Mouse (Mus musculus): ENCODE measurements around the gene Plekhg2. TPM values are rescaled to one million over a fixed set of nuclear protein-coding genes. Genes with fewer than 3 reads are reported as not detected.
A peak's percentile ranks its signal among the peaks of the same experiment; 100 is the strongest.

Plekhg2 gene
- polyA plus RNA-seq, 1 experiment from 2014 or later: 48.0 TPM

DNA sequence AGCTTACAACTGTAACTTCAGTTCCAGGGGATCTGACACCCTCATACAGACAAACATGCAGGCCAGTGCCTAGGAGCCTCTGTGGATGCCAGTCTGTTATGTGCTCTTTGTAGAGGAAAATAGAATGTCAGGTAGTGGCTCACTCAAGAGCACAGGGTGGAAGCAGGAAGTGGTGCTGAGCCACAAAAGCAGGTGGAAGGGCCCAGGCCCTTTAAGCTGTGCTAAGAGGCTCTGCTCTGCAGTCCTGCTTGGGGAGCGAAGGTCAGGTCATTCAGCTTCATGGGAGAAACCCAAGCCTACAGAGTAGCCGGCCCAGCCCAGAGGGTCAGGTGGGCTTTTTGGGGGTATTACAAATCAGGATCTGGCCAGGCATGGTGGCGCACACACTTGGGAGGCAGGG is 17.2 kb downstream of the Plekhg2 start:
- WGBS: 90% methylated on average over 3 of the region's 3 CpGs
- ATAC-seq (ENCODE audit: low FRiP score) (no peak), DNase-seq (ENCODE audit: low spot score) (no peak)
- no peak overlapping the region for H3K4me3 ChIP-seq (ENCODE audit: low read depth, low read length)
- H3K9me3 ChIP-seq (ENCODE audit: control insufficient read depth, low read length): no peaks in the 10 kb centered on the region
- peaks cover 14% of the 10 kb centered on the region for H3K36me3 ChIP-seq (ENCODE audit: control insufficient read depth, insufficient read depth, low read length)
- H3K27me3 ChIP-seq (ENCODE audit: control insufficient read depth, insufficient read depth, low read length): no peaks in the 10 kb centered on the region
- no peak overlapping the region for H3K27ac ChIP-seq (ENCODE audit: low read depth, low read length)
- H3K9ac ChIP-seq (ENCODE audit: low read depth, low read length): no peak overlapping the region
- H3K4me2 ChIP-seq (replicated peaks; ENCODE audit: low read depth, low read length): no peak overlapping the region
- H3K4me1 ChIP-seq (replicated peaks; ENCODE audit: control insufficient read depth, insufficient read depth, low read length): 0 out of 2 replicates have a peak, but pooled peaks cover 5% of the 10 kb centered on the region

DNA sequence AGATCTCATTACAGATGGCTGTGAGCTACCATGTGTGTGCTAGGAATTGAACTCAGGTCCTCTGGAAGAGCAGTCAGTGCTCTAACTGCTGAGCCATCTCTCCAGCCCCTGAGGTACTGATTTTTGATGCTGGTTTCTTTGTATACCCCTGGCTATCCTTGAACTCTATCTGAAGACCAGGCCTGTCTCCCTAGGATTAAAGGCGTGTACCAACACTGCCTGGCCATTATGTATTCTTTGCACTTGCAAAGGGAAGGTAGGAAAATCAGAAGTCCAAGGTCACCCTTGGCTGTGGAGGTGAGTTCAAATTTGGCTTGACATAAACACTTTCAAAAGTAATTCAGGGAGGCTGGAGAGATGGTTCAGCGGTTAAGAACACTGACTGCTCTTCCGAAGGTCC is 17.8 kb downstream of the Plekhg2 start:
- 94% methylated on average over 3 of the region's 3 CpGs for WGBS

DNA sequence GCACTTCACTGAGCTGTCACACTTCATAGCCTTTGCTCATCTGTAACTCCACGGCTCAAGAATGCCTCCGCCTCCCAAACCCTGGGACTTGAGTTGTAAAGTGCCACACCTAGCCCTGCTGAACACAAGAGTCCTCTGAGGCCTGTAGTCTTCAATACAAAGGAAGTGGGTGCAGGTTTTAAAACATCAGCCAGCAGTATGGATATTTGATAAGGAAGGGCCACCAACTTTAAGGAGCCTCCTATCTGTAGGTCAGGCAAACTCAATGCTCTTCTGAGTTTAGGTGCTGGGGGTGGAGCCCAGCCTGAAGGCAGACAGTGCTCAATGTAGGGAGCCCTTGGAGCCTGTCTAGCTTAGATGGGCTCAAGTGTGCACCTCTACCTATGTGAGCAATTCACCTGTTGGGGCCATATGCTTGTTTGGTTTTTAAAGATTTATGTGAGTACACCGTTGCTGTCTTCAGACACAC is 18.3 kb downstream of the Plekhg2 start:
- peaks cover 5% of the 10 kb centered on the region; the same call in 1 of the 2 replicates for H3K4me1 ChIP-seq (replicated peaks; ENCODE audit: control insufficient read depth, insufficient read depth, low read length)

More for the DNA sequence above, 17.8 kb downstream of the Plekhg2 start:
- DNase-seq (ENCODE audit: low spot score) (no peak), ATAC-seq (ENCODE audit: low FRiP score) (no peak)
- Histone ChIP-seq H3K9me3 (ENCODE audit: control insufficient read depth, low read length) (no peaks in the 10 kb centered on the region), H3K9ac (ENCODE audit: low read depth, low read length) (no peak overlapping the region), H3K27ac (ENCODE audit: low read depth, low read length) (no peak overlapping the region), H3K4me2 (replicated peaks; ENCODE audit: low read depth, low read length) (no peak overlapping the region), H3K36me3 (ENCODE audit: control insufficient read depth, insufficient read depth, low read length) (peaks cover 12% of the 10 kb centered on the region), H3K27me3 (ENCODE audit: control insufficient read depth, insufficient read depth, low read length) (no peaks in the 10 kb centered on the region), H3K4me1 (replicated peaks; ENCODE audit: control insufficient read depth, insufficient read depth, low read length) (peaks cover 5% of the 10 kb centered on the region; the same call in 1 of the 2 replicates), H3K4me3 (ENCODE audit: low read depth, low read length) (no peak overlapping the region)

DNA sequence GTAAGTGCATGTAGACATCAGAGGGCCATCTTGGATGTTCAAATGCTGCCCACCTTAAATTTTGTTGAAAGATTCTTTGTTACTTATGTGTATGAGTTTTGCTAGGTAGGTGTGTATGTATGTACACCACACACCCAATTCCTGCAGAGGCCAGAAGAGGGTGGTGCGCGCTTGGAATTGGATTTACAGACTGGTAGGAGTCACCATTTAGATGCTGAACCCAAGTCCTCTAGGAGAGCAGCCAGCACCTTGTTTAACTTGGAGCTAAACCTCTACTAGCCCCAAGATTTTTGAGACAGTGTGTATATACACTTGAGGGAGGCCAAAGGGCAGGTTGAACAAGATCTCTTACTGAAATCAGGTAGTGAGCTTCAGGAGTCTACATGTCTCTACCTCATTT is 19.1 kb downstream of the Plekhg2 start:
- Histone ChIP-seq H3K4me1 (replicated peaks; ENCODE audit: control insufficient read depth, insufficient read depth, low read length) (peaks cover 5% of the 10 kb centered on the region; the same call in 1 of the 2 replicates), H3K4me3 (ENCODE audit: low read depth, low read length) (no peak overlapping the region), H3K9ac (ENCODE audit: low read depth, low read length) (no peak overlapping the region), H3K4me2 (replicated peaks; ENCODE audit: low read depth, low read length) (no peak overlapping the region), H3K36me3 (ENCODE audit: control insufficient read depth, insufficient read depth, low read length) (peaks cover 12% of the 10 kb centered on the region), H3K9me3 (ENCODE audit: control insufficient read depth, low read length) (no peaks in the 10 kb centered on the region), H3K27ac (ENCODE audit: low read depth, low read length) (no peak overlapping the region), H3K27me3 (ENCODE audit: control insufficient read depth, insufficient read depth, low read length) (no peaks in the 10 kb centered on the region)
- no peak for ATAC-seq (ENCODE audit: low FRiP score)
- no peak for DNase-seq (ENCODE audit: low spot score)
- 94% methylated on average over 2 of the region's 2 CpGs for WGBS

More for the DNA sequence above, 18.3 kb downstream of the Plekhg2 start:
- DNase-seq (ENCODE audit: low spot score) (no peak), ATAC-seq (ENCODE audit: low FRiP score) (no peak)
- no peaks in the 10 kb centered on the region for H3K27me3 ChIP-seq (ENCODE audit: control insufficient read depth, insufficient read depth, low read length)
- 93% methylated on average over 3 of the region's 3 CpGs for WGBS
- no peaks in the 10 kb centered on the region for H3K9me3 ChIP-seq (ENCODE audit: control insufficient read depth, low read length)
- no peak overlapping the region for H3K27ac ChIP-seq (ENCODE audit: low read depth, low read length)
- no peak overlapping the region for H3K4me3 ChIP-seq (ENCODE audit: low read depth, low read length)
- H3K36me3 ChIP-seq (ENCODE audit: control insufficient read depth, insufficient read depth, low read length): peaks cover 12% of the 10 kb centered on the region
- H3K4me2 ChIP-seq (replicated peaks; ENCODE audit: low read depth, low read length): no peak overlapping the region
- no peak overlapping the region for H3K9ac ChIP-seq (ENCODE audit: low read depth, low read length)

DNA sequence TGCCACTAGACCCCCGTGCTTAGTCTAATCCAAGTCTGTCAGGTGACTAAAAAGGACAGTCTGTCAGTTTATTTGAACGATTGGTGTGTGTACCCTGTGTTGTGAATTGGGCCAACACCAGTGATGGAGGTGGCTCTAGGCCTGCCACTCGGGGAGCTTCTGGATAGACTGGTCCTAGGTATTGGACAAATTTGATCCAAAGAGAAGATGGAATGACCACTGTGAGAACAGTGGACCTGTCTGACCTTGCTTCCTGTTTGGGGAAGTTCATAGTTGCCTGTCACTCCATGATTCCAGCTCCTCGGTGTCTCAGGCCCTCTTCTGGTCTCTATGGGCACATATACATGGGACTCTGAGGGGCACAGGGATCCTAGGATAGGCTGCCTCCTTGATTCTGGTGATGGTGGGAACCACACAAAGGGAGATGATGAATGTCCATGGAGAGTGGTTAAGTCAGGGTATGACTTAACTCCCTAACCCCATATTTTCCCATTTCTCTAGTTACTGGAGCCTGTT is 20.7 kb downstream of the Plekhg2 start:
- Histone ChIP-seq H3K4me1 (replicated peaks; ENCODE audit: control insufficient read depth, insufficient read depth, low read length) (peaks cover 3% of the 10 kb centered on the region; the same call in 1 of the 2 replicates), H3K27ac (ENCODE audit: low read depth, low read length) (no peak overlapping the region), H3K27me3 (ENCODE audit: control insufficient read depth, insufficient read depth, low read length) (no peaks in the 10 kb centered on the region), H3K4me3 (ENCODE audit: low read depth, low read length) (peak overlapping the region; percentile 64), H3K9me3 (ENCODE audit: control insufficient read depth, low read length) (no peaks in the 10 kb centered on the region), H3K4me2 (replicated peaks; ENCODE audit: low read depth, low read length) (peak overlapping the region; percentile 91), H3K36me3 (ENCODE audit: control insufficient read depth, insufficient read depth, low read length) (peaks cover 12% of the 10 kb centered on the region), H3K9ac (ENCODE audit: low read depth, low read length) (peak overlapping the region; percentile 95)
- DNase-seq (ENCODE audit: low spot score): no peak
- ATAC-seq (ENCODE audit: low FRiP score): no peak
- WGBS: 50% methylated on average over 4 of the region's 4 CpGs

DNA sequence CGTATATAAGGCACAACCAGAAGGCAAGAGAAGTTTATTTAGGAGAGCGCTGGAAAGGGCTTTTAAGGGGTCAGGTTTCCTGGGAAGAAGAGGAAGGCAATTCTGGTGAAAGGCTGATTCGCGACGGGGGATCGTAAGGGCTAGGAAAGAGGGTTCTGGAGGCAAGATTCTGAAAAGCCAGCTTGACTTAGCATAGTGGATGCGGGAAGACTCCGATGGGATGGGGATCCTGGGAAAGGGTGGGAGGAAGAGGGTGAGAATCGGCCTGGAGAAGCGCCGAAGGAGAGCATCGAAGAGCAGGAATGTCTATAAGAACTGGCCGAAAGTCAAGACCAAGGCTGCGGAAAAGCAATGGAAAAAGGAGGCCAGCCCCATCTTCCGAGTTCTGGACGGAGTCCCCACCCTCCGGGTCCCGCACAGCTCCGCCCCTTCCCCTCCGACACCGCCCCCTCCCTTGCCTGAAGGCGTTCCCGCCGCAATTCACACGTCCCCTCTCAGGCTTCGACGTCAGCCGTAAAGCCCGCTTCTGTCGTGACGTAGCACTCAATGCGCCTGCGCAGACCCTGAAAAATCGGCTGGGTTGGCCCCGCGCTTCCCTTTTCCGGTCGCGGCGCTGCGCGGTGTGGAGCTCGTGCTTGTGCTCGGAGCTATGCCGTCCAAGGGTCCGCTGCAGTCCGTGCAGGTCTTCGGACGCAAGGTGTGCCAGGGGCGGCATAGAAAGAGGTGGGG is 22.1 kb downstream of the Plekhg2 start, which contains the start of gene Rps16:
TSS of gene Rps16 (plus strand) at position 498 of the 729 bp plus-strand sequence.
- no peaks in the 10 kb centered on the region for H3K9me3 ChIP-seq (ENCODE audit: control insufficient read depth, low read length)
- DNase-seq (ENCODE audit: low spot score): peak; percentile 99
- peak within 1 kb of the TSS; percentile 64 for H3K4me3 ChIP-seq (ENCODE audit: low read depth, low read length)
- under 1% methylated on average over 44 of the region's 50 CpGs for WGBS
- peak within 1 kb of the TSS; percentile 91 for H3K4me2 ChIP-seq (replicated peaks; ENCODE audit: low read depth, low read length)
- peak within 1 kb of the TSS; percentile 95 for H3K9ac ChIP-seq (ENCODE audit: low read depth, low read length)
- H3K27me3 ChIP-seq (ENCODE audit: control insufficient read depth, insufficient read depth, low read length): no peaks in the 10 kb centered on the region
- ATAC-seq (ENCODE audit: low FRiP score): peak; percentile 96
- H3K36me3 ChIP-seq (ENCODE audit: control insufficient read depth, insufficient read depth, low read length): peaks cover 12% of the 10 kb centered on the region
- H3K27ac ChIP-seq (ENCODE audit: low read depth, low read length): peak within 1 kb of the TSS; percentile 72
- H3K4me1 ChIP-seq (replicated peaks; ENCODE audit: control insufficient read depth, insufficient read depth, low read length): peaks cover 3% of the 10 kb centered on the region; the same call in 1 of the 2 replicates

DNA sequence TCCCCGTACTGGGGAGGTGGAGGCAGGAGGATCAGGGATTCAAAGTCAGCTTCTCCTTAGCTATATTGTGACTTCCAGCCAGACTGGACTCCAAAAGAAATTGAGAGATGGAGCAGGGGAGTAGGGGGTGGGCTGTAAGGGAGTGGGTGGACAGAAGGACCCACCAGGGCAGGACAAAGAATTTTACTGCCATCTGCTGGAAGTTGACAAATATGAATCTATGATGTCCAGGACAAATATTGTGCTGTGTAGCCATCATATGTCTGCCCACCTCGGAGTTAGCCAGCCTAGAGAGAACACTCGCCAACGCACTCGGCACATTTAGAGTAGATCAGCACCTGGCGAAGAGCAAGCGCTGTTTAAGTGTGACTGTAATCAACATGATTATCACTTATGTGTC is 23.8 kb downstream of the Plekhg2 start:
- DNase-seq (ENCODE audit: low spot score): no peak
- ATAC-seq (ENCODE audit: low FRiP score): no peak

DNA sequence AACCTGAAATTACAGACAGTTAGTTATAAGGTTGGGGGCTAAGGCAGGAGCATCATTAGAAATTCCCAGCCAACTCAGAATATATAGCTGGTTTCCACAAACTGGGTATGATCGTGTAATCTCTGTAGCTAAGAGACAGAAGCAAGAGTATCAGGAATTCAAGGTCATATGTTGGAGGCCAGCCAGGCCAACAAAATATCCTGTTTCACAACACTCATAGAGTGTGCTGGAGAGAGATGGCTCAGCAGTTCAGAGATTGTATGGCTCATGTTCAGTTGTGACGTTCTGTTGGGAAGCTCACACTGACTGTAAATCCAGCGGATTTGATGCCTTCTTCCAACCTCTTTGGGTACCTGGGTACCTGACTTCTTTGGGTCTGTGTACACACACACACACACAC is 24.7 kb downstream of the Plekhg2 start:
- Histone ChIP-seq H3K27me3 (ENCODE audit: control insufficient read depth, insufficient read depth, low read length) (no peaks in the 10 kb centered on the region), H3K4me3 (ENCODE audit: low read depth, low read length) (no peak overlapping the region), H3K27ac (ENCODE audit: low read depth, low read length) (no peak overlapping the region), H3K9ac (ENCODE audit: low read depth, low read length) (no peak overlapping the region), H3K4me1 (replicated peaks; ENCODE audit: control insufficient read depth, insufficient read depth, low read length) (peaks cover 3% of the 10 kb centered on the region; the same call in 1 of the 2 replicates), H3K4me2 (replicated peaks; ENCODE audit: low read depth, low read length) (no peak overlapping the region), H3K36me3 (ENCODE audit: control insufficient read depth, insufficient read depth, low read length) (no peaks in the 10 kb centered on the region), H3K9me3 (ENCODE audit: control insufficient read depth, low read length) (no peaks in the 10 kb centered on the region)
- ATAC-seq (ENCODE audit: low FRiP score): no peak
- 85% methylated on average over 3 of the region's 3 CpGs for WGBS
- no peak for DNase-seq (ENCODE audit: low spot score)

More for the DNA sequence above, 23.8 kb downstream of the Plekhg2 start:
- no peaks in the 10 kb centered on the region for H3K27me3 ChIP-seq (ENCODE audit: control insufficient read depth, insufficient read depth, low read length)
- no peak overlapping the region for H3K9ac ChIP-seq (ENCODE audit: low read depth, low read length)
- no peaks in the 10 kb centered on the region for H3K9me3 ChIP-seq (ENCODE audit: control insufficient read depth, low read length)
- H3K36me3 ChIP-seq (ENCODE audit: control insufficient read depth, insufficient read depth, low read length): peaks cover 7% of the 10 kb centered on the region; the same call in 1 of the 2 replicates
- H3K4me3 ChIP-seq (ENCODE audit: low read depth, low read length): no peak overlapping the region
- H3K4me1 ChIP-seq (replicated peaks; ENCODE audit: control insufficient read depth, insufficient read depth, low read length): peaks cover 3% of the 10 kb centered on the region; the same call in 1 of the 2 replicates
- no peak overlapping the region for H3K27ac ChIP-seq (ENCODE audit: low read depth, low read length)
- no peak overlapping the region for H3K4me2 ChIP-seq (replicated peaks; ENCODE audit: low read depth, low read length)
- WGBS: 88% methylated on average over 7 of the region's 7 CpGs

Measured in hindbrain, embryonic 11.5 days (tissue).